Mouse (Mus musculus) hindbrain, embryonic 10.5 days (tissue): ENCODE data around the gene Lrrc49. TPM values are rescaled to one million over a fixed set of nuclear protein-coding genes. Genes with fewer than 3 reads are reported as not detected.

ENCODE experiments used
- DNase-seq: peaks from one replicate; pipeline ENCODE4 v3.0.0-alpha.2; 2017; ENCODE audit warnings: low spot score
- H3K27ac ChIP-seq: fragments of 300-500 bp; sonication (generic); 2 replicates; pipeline ENCODE4 v1.5.1; 2016; ENCODE audit warnings: mild to moderate bottlenecking, moderate library complexity
- H3K27me3 ChIP-seq: fragments of 300-500 bp; sonication (generic); 2 replicates; pipeline ENCODE4 v1.6.1; 2016; ENCODE audit warnings: mild to moderate bottlenecking; ENCODE audit not compliant: poor library complexity, insufficient read depth, severe bottlenecking
- H3K36me3 ChIP-seq: fragments of 300-500 bp; sonication (generic); 2 replicates; pipeline ENCODE4 v1.6.1; 2016; ENCODE audit warnings: mild to moderate bottlenecking, moderate library complexity
- H3K4me1 ChIP-seq: fragments of 300-500 bp; sonication (generic); replicated peaks from 2 replicates; pipeline ENCODE4 v1.6.1; 2016; ENCODE audit warnings: mild to moderate bottlenecking
- H3K4me3 ChIP-seq: fragments of 300-500 bp; sonication (generic); 2 replicates; pipeline ENCODE4 v1.5.1; 2016; ENCODE audit warnings: mild to moderate bottlenecking, moderate library complexity
- H3K9me3 ChIP-seq: fragments of 300-500 bp; sonication (generic); 2 replicates; pipeline ENCODE4 v1.6.1; 2016; ENCODE audit warnings: mild to moderate bottlenecking, moderate library complexity
- WGBS: fragments of 180-500 bp; shearing (Covaris S2); methylation state at CpG from one replicate; pipeline ENCODE4 v1.1.7; 2016; 5-methylcytosine and 5-hydroxymethylcytosine counted together
- polyA plus RNA-seq: library from polyadenylated mRNA; unstranded; fragments of >200 nt; fragmentation: Nextera tagmentation; extraction: Ambion mirVana; gene quantifications from 2 replicates; pipeline ENCODE4 v1.2.1, GENCODE M21; 2016

Lrrc49 gene
- polyA plus RNA-seq, 1 experiment from 2014 or later = 38.6 TPM

GRCm38 (mm10) chr9:60612260-60612659 is 75.7 kb downstream of the Lrrc49 start:
- Histone ChIP-seq H3K9me3 (no peaks in the 10 kb centered on the region), H3K27me3 (no peaks in the 10 kb centered on the region), H3K4me1 (no peaks in the 10 kb centered on the region), H3K36me3 (peaks cover 48% of the 10 kb centered on the region), H3K4me3 (no peak overlapping the region), H3K27ac (no peak overlapping the region)
- WGBS = 90% methylated on average over 2 of the region's 2 CpGs
- no peak for DNase-seq

GRCm38 (mm10) chr9:60610194-60610593 is 77.8 kb downstream of the Lrrc49 start:
- DNase-seq = no peak
- H3K9me3 ChIP-seq = no peaks in the 10 kb centered on the region
- WGBS = 81% methylated on average over 13 of the region's 13 CpGs
- H3K27me3 ChIP-seq = no peaks in the 10 kb centered on the region
- no peaks in the 10 kb centered on the region for H3K4me1 ChIP-seq
- H3K36me3 ChIP-seq = peaks cover 52% of the 10 kb centered on the region
- no peak overlapping the region for H3K4me3 ChIP-seq
- no peak overlapping the region for H3K27ac ChIP-seq

GRCm38 (mm10) chr9:60608857-60609256 is 79.1 kb downstream of the Lrrc49 start:
- Histone ChIP-seq H3K4me1 (no peaks in the 10 kb centered on the region), H3K4me3 (no peak overlapping the region), H3K36me3 (peaks cover 48% of the 10 kb centered on the region), H3K9me3 (no peaks in the 10 kb centered on the region), H3K27me3 (no peaks in the 10 kb centered on the region), H3K27ac (no peak overlapping the region)
- DNase-seq = no peak
- WGBS = 92% methylated on average over 9 of the region's 9 CpGs

- no peak for DNase-seq
- WGBS = 80% methylated on average over 3 of the region's 3 CpGs
- Histone ChIP-seq H3K9me3 (no peaks in the 10 kb centered on the region), H3K27me3 (no peaks in the 10 kb centered on the region), H3K4me3 (no peak overlapping the region), H3K36me3 (peaks cover 40% of the 10 kb centered on the region), H3K4me1 (no peaks in the 10 kb centered on the region), H3K27ac (no peak overlapping the region)
Measured at GRCm38 (mm10) chr9:60608086-60608485, 79.9 kb downstream of the Lrrc49 start.

GRCm38 (mm10) chr9:60604971-60605370 is 83.0 kb downstream of the Lrrc49 start:
- WGBS = 87% methylated on average over 2 of the region's 2 CpGs
- Histone ChIP-seq H3K27me3 (no peaks in the 10 kb centered on the region), H3K9me3 (no peaks in the 10 kb centered on the region), H3K4me3 (no peak overlapping the region), H3K27ac (no peak overlapping the region), H3K4me1 (no peaks in the 10 kb centered on the region), H3K36me3 (peaks cover 43% of the 10 kb centered on the region)
- DNase-seq = no peak

- DNase-seq = no peak
- no peak overlapping the region for H3K27ac ChIP-seq
- WGBS = 90% methylated on average over 10 of the region's 10 CpGs
- no peaks in the 10 kb centered on the region for H3K27me3 ChIP-seq
- no peak overlapping the region for H3K4me3 ChIP-seq
- H3K9me3 ChIP-seq = no peaks in the 10 kb centered on the region
- H3K36me3 ChIP-seq = peaks cover 50% of the 10 kb centered on the region
- no peaks in the 10 kb centered on the region for H3K4me1 ChIP-seq
Measured at GRCm38 (mm10) chr9:60601936-60602335, 86.0 kb downstream of the Lrrc49 start.

- DNase-seq = no peak
- no peak overlapping the region for H3K4me3 ChIP-seq
- 88% methylated on average over 4 of the region's 4 CpGs for WGBS
- H3K27me3 ChIP-seq = no peaks in the 10 kb centered on the region
- no peaks in the 10 kb centered on the region for H3K9me3 ChIP-seq
- peaks cover 58% of the 10 kb centered on the region for H3K36me3 ChIP-seq
- no peak overlapping the region for H3K27ac ChIP-seq
- no peaks in the 10 kb centered on the region for H3K4me1 ChIP-seq
Measured at GRCm38 (mm10) chr9:60600273-60600672, 87.7 kb downstream of the Lrrc49 start.

- 76% methylated on average over 2 of the region's 2 CpGs for WGBS
- no peaks in the 10 kb centered on the region for H3K9me3 ChIP-seq
- peak; percentile 6 for DNase-seq
- no peak overlapping the region for H3K27ac ChIP-seq
- H3K27me3 ChIP-seq = no peaks in the 10 kb centered on the region
- no peak overlapping the region for H3K4me3 ChIP-seq
- H3K36me3 ChIP-seq = peaks cover 58% of the 10 kb centered on the region
- no peaks in the 10 kb centered on the region for H3K4me1 ChIP-seq
Measured at GRCm38 (mm10) chr9:60599489-60599888, 88.5 kb downstream of the Lrrc49 start.

- Histone ChIP-seq H3K27me3 (no peaks in the 10 kb centered on the region), H3K9me3 (no peaks in the 10 kb centered on the region), H3K4me3 (no peak overlapping the region), H3K27ac (no peak overlapping the region), H3K36me3 (peaks cover 75% of the 10 kb centered on the region), H3K4me1 (no peaks in the 10 kb centered on the region)
- 78% methylated on average over 7 of the region's 7 CpGs for WGBS
- no peak for DNase-seq
Measured at GRCm38 (mm10) chr9:60595406-60595805, 92.6 kb downstream of the Lrrc49 start.

GRCm38 (mm10) chr9:60592974-60593373 is 95.0 kb downstream of the Lrrc49 start:
- no peaks in the 10 kb centered on the region for H3K9me3 ChIP-seq
- H3K36me3 ChIP-seq = peaks cover 84% of the 10 kb centered on the region
- no peak overlapping the region for H3K27ac ChIP-seq
- H3K4me1 ChIP-seq = no peaks in the 10 kb centered on the region
- H3K4me3 ChIP-seq = no peak overlapping the region
- no peak for DNase-seq
- 91% methylated on average over 6 of the region's 6 CpGs for WGBS
- no peaks in the 10 kb centered on the region for H3K27me3 ChIP-seq

GRCm38 (mm10) chr9:60592363-60592762 is 95.6 kb downstream of the Lrrc49 start:
- Histone ChIP-seq H3K4me1 (no peaks in the 10 kb centered on the region), H3K36me3 (peaks cover 84% of the 10 kb centered on the region), H3K27me3 (no peaks in the 10 kb centered on the region), H3K9me3 (no peaks in the 10 kb centered on the region), H3K27ac (no peak overlapping the region), H3K4me3 (no peak overlapping the region)
- no peak for DNase-seq
- 89% methylated on average over 5 of the region's 5 CpGs for WGBS

GRCm38 (mm10) chr9:60590871-60591624 is 96.9 kb downstream of the Lrrc49 start:
- H3K4me3 ChIP-seq = no peak overlapping the region
- no peak overlapping the region for H3K27ac ChIP-seq
- WGBS = 91% methylated on average over 8 of the region's 8 CpGs
- no peaks in the 10 kb centered on the region for H3K4me1 ChIP-seq
- H3K36me3 ChIP-seq = peaks cover 86% of the 10 kb centered on the region
- H3K9me3 ChIP-seq = no peaks in the 10 kb centered on the region
- H3K27me3 ChIP-seq = no peaks in the 10 kb centered on the region
- DNase-seq = no peak

GRCm38 (mm10) chr9:60588914-60589313 is 99.0 kb downstream of the Lrrc49 start:
- H3K4me3 ChIP-seq = no peak overlapping the region
- H3K9me3 ChIP-seq = no peaks in the 10 kb centered on the region
- no peaks in the 10 kb centered on the region for H3K4me1 ChIP-seq
- H3K27ac ChIP-seq = no peak overlapping the region
- 93% methylated on average over 10 of the region's 10 CpGs for WGBS
- no peaks in the 10 kb centered on the region for H3K27me3 ChIP-seq
- H3K36me3 ChIP-seq = peaks cover 85% of the 10 kb centered on the region
- no peak for DNase-seq

GRCm38 (mm10) chr9:60586920-60587319 is 101.0 kb downstream of the Lrrc49 start:
- no peak for DNase-seq
- WGBS = 87% methylated on average over 3 of the region's 3 CpGs
- no peaks in the 10 kb centered on the region for H3K27me3 ChIP-seq
- no peak overlapping the region for H3K27ac ChIP-seq
- no peaks in the 10 kb centered on the region for H3K9me3 ChIP-seq
- peaks cover 65% of the 10 kb centered on the region for H3K36me3 ChIP-seq
- H3K4me1 ChIP-seq = no peaks in the 10 kb centered on the region
- no peak overlapping the region for H3K4me3 ChIP-seq
